19 mouse cellular contexts compared by ENCODE assay signal in the genomic region with DNA sequence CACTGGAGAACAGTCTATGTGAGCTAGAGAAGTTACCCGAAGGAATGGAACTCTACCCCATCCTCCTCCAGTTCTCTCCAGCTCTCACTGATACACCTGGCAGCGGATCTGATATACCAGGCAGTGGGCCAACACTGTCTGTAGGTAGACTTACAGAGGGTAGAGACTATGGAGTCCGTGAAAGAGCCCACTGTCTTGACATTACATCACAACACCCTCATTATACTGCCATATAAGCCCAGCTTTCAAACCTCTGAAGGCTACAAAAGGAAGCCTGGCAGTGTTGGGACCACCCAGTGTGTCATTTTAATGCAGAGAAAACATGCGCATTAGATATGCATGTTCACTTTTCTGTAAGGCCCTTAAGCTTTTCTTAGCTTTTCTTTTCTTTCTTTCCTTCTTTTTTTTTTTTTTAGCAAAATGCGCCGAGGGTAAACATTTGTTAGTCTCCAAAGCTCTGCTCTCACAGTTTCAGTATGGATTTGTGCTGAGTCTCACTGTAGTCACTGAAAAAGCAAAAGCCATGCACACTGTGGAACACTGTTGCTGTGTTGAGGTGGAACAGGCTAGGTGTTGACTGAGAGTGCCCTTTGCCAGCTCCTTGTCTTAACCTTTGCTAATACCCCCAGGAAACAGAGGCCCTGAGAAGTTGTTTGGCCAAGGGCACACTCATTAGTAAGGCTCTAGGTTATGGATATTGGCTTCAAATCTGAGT.
DNase-seq lines count a peak whose midpoint lies in the region; ATAC-seq and TF ChIP-seq lines count a peak whose summit lies in the region.
"Had no signal": no experiment of that assay in that cellular context is flagged by ENCODE, and none has a peak within 500 bp of the region (broad histone marks: within the 10 kb centered on the region; RNA-seq: fewer than 3 reads in every experiment).

No protein-coding gene starts in this region.

- WGBS in forebrain, embryonic 12.5 days, result 17% methylated on average over 6 of the region's 6 CpGs
- WGBS in forebrain, embryonic 10.5 days, result 44% methylated on average over 6 of the region's 6 CpGs
- WGBS in forebrain, embryonic 13.5 days, result 14% methylated on average over 6 of the region's 6 CpGs
- WGBS in limb, embryonic 13.5 days, result 49% methylated on average over 6 of the region's 6 CpGs
- WGBS in kidney, embryonic 15.5 days, result 66% methylated on average over 6 of the region's 6 CpGs

- DNase-seq in forebrain, embryonic 10.5 days (ENCODE audit: extremely low spot score, low spot score), result no peak
- DNase-seq in layer of hippocampus, adult 9-10 months (ENCODE audit: low spot score), result no peak
- no peak for DNase-seq in adrenal gland, postnatal 10 days
- DNase-seq: B cell, adult 2 months; cerebellum, adult 11-12 months; embryo, embryonic 11 days; gastrocnemius, postnatal 14 days; heart, postnatal 36 days; kidney, adult 8-10 months; lung, postnatal 36 days; right cerebral cortex, postnatal 14 days had no signal

- TF ChIP-seq POLR2A in ES-Bruce4 (IDR thresholded peaks at IDR 0.05; ENCODE audit: insufficient read depth, low read length), result no peak

- no peak overlapping the region for H3K9ac ChIP-seq in forebrain, embryonic 12.5 days
- no peak overlapping the region for H3K9ac ChIP-seq in ES-Bruce4 (ENCODE audit: low read depth, poor library complexity, severe bottlenecking)
- no peak overlapping the region for H3K9ac ChIP-seq in forebrain, embryonic 13.5 days
- H3K9ac ChIP-seq in limb, embryonic 13.5 days, result no peak overlapping the region
- no peak overlapping the region for H3K9ac ChIP-seq in kidney, embryonic 15.5 days
- H3K9ac ChIP-seq: liver, embryonic 15.5 days had no signal

- H3K27ac ChIP-seq in forebrain, embryonic 12.5 days, result 0 out of 2 replicates have a peak overlapping the region, but pooled peaks have one; percentile 46
- no peak overlapping the region for H3K27ac ChIP-seq in forebrain, embryonic 10.5 days
- peak overlapping the region; percentile 41 for H3K27ac ChIP-seq in ES-Bruce4 (ENCODE audit: insufficient read depth, low read length)
- no peak overlapping the region for H3K27ac ChIP-seq in forebrain, embryonic 13.5 days
- peak overlapping the region; percentile 67; the same call in 1 of the 2 replicates for H3K27ac ChIP-seq in limb, embryonic 13.5 days
- no peak overlapping the region for H3K27ac ChIP-seq in kidney, embryonic 15.5 days
- H3K27ac ChIP-seq: heart, embryonic 10.5 days; liver, embryonic 15.5 days had no signal

- TF ChIP-seq CTCF in ES-Bruce4 (IDR thresholded peaks at IDR 0.05; ENCODE audit: low read depth, low read length), result no peak

- no peaks in the 10 kb centered on the region for H3K9me3 ChIP-seq in forebrain, embryonic 12.5 days
- H3K9me3 ChIP-seq in forebrain, embryonic 10.5 days, result no peaks in the 10 kb centered on the region
- no peaks in the 10 kb centered on the region for H3K9me3 ChIP-seq in ES-Bruce4 (replicated peaks; ENCODE audit: control insufficient read depth, insufficient read depth, low read length, poor library complexity, severe bottlenecking)
- no peaks in the 10 kb centered on the region for H3K9me3 ChIP-seq in forebrain, embryonic 13.5 days (replicated peaks)
- H3K9me3 ChIP-seq in limb, embryonic 13.5 days, result no peaks in the 10 kb centered on the region
- no peaks in the 10 kb centered on the region for H3K9me3 ChIP-seq in kidney, embryonic 15.5 days (replicated peaks)
- H3K9me3 ChIP-seq: heart, embryonic 10.5 days; liver, embryonic 15.5 days had no signal

- H3K27me3 ChIP-seq in forebrain, embryonic 12.5 days, result peaks cover 15% of the 10 kb centered on the region
- peaks cover 21% of the 10 kb centered on the region for H3K27me3 ChIP-seq in forebrain, embryonic 10.5 days (ENCODE audit: poor library complexity, severe bottlenecking)
- H3K27me3 ChIP-seq in ES-Bruce4 (ENCODE audit: control insufficient read depth, insufficient read depth, low read length, poor library complexity, severe bottlenecking), result no peaks in the 10 kb centered on the region
- H3K27me3 ChIP-seq in forebrain, embryonic 13.5 days, result peaks cover 9% of the 10 kb centered on the region; the same call in 1 of the 2 replicates
- 0 out of 2 replicates have a peak, but pooled peaks cover 8% of the 10 kb centered on the region for H3K27me3 ChIP-seq in limb, embryonic 13.5 days
- H3K27me3 ChIP-seq in kidney, embryonic 15.5 days, result no peaks in the 10 kb centered on the region

- H3K36me3 ChIP-seq in forebrain, embryonic 12.5 days (replicated peaks), result no peaks in the 10 kb centered on the region
- no peaks in the 10 kb centered on the region for H3K36me3 ChIP-seq in forebrain, embryonic 10.5 days (replicated peaks)
- H3K36me3 ChIP-seq in ES-Bruce4 (ENCODE audit: control insufficient read depth, insufficient read depth, low read length, poor library complexity, severe bottlenecking), result no peaks in the 10 kb centered on the region
- H3K36me3 ChIP-seq in forebrain, embryonic 13.5 days (ENCODE audit: poor library complexity, severe bottlenecking), result no peaks in the 10 kb centered on the region
- no peaks in the 10 kb centered on the region for H3K36me3 ChIP-seq in limb, embryonic 13.5 days
- H3K36me3 ChIP-seq in kidney, embryonic 15.5 days, result no peaks in the 10 kb centered on the region
- H3K36me3 ChIP-seq: heart, embryonic 10.5 days; liver, embryonic 15.5 days had no signal

- peak; percentile 72 for ATAC-seq in forebrain, embryonic 12.5 days (ENCODE audit: low FRiP score)
- ATAC-seq in forebrain, embryonic 13.5 days, result peak; percentile 75
- no peak for ATAC-seq in limb, embryonic 13.5 days (ENCODE audit: low FRiP score, low read depth)
- ATAC-seq in kidney, embryonic 15.5 days (replicated peaks; ENCODE audit: low FRiP score), result no peak
- ATAC-seq: activated CD4-positive, CD25-positive, alpha-beta regulatory T cell, adult 4 months had no signal

- H3K4me3 ChIP-seq in forebrain, embryonic 12.5 days (replicated peaks), result no peak overlapping the region
- no peak overlapping the region for H3K4me3 ChIP-seq in forebrain, embryonic 10.5 days
- no peak overlapping the region for H3K4me3 ChIP-seq in ES-Bruce4 (ENCODE audit: low read depth, low read length)
- H3K4me3 ChIP-seq in forebrain, embryonic 13.5 days, result no peak overlapping the region
- no peak overlapping the region for H3K4me3 ChIP-seq in limb, embryonic 13.5 days
- no peak overlapping the region for H3K4me3 ChIP-seq in kidney, embryonic 15.5 days (replicated peaks)
- H3K4me3 ChIP-seq: heart, embryonic 10.5 days; liver, embryonic 15.5 days had no signal

- H3K4me2 ChIP-seq in forebrain, embryonic 12.5 days, result 0 out of 2 replicates have a peak overlapping the region, but pooled peaks have one; percentile 17
- no peak overlapping the region for H3K4me2 ChIP-seq in forebrain, embryonic 13.5 days
- no peak overlapping the region for H3K4me2 ChIP-seq in limb, embryonic 13.5 days (replicated peaks)
- no peak overlapping the region for H3K4me2 ChIP-seq in kidney, embryonic 15.5 days
- H3K4me2 ChIP-seq: liver, embryonic 15.5 days had no signal

- H3K4me1 ChIP-seq in forebrain, embryonic 12.5 days, result peaks cover 31% of the 10 kb centered on the region
- H3K4me1 ChIP-seq in forebrain, embryonic 10.5 days, result peaks cover 34% of the 10 kb centered on the region
- H3K4me1 ChIP-seq in ES-Bruce4 (ENCODE audit: control insufficient read depth, insufficient read depth, low read length), result peaks cover 3% of the 10 kb centered on the region
- peaks cover 39% of the 10 kb centered on the region for H3K4me1 ChIP-seq in forebrain, embryonic 13.5 days
- peaks cover 39% of the 10 kb centered on the region for H3K4me1 ChIP-seq in limb, embryonic 13.5 days
- peaks cover 6% of the 10 kb centered on the region; the same call in 1 of the 2 replicates for H3K4me1 ChIP-seq in kidney, embryonic 15.5 days
- H3K4me1 ChIP-seq: liver, embryonic 15.5 days had no signal

- TF ChIP-seq EP300 in ES-Bruce4 (IDR thresholded peaks at IDR 0.05; ENCODE audit: insufficient read depth, low read depth, low read length), result no peak

Comparison
In these comparisons a context has a peak if more than half of its experiments do, and no peak if none do; other contexts are left out.
1. H3K27ac ChIP-seq: peak in forebrain, embryonic 12.5 days (single experiment), ES-Bruce4 (single experiment) and limb, embryonic 13.5 days (single experiment); none in forebrain, embryonic 10.5 days (single experiment), forebrain, embryonic 13.5 days (single experiment) and kidney, embryonic 15.5 days (single experiment).
2. ATAC-seq: peak in forebrain, embryonic 12.5 days (single experiment) and forebrain, embryonic 13.5 days (single experiment); none in limb, embryonic 13.5 days (single experiment) and kidney, embryonic 15.5 days (single experiment).